Mouse (Mus musculus) hindbrain, embryonic 14.5 days (tissue): ENCODE measurements around the gene Sec14l1. TPM values are rescaled to one million over a fixed set of nuclear protein-coding genes. Genes with fewer than 3 reads are reported as not detected.
A peak's percentile ranks its signal among the peaks of the same experiment; 100 is the strongest.
"Not testable (repeated sequence)": the region's sequence is repeated elsewhere in the genome, so short reads cannot be mapped to it uniquely, and the experiment has no call there.

Experiments used
- ATAC-seq: fragments of 200-750 bp; cut with Nextera tagmentation; 2 replicates; pipeline ENCODE4 v1.8.0; 2017; ENCODE audit warnings: moderate number of reproducible peaks, mild to moderate bottlenecking, moderate TSS enrichment, moderate library complexity; ENCODE audit not compliant: low FRiP score
- DNase-seq: peaks from one replicate; pipeline ENCODE4 v3.0.0-alpha.2; 2015; ENCODE audit warnings: low spot score
- H3K27ac ChIP-seq: fragments of 300-500 bp; sonication (generic); 2 replicates; pipeline ENCODE4 v1.5.1; 2014; ENCODE audit warnings: mild to moderate bottlenecking, moderate library complexity
- H3K27me3 ChIP-seq: fragments of 300-500 bp; sonication (generic); 2 replicates; pipeline ENCODE4 v1.6.1; 2014; ENCODE audit warnings: mild to moderate bottlenecking, low read length, mixed read lengths; ENCODE audit not compliant: control insufficient read depth, insufficient read depth
- H3K36me3 ChIP-seq: fragments of 300-500 bp; sonication (generic); replicated peaks from 2 replicates; pipeline ENCODE4 v1.6.1; 2014; ENCODE audit not compliant: control insufficient read depth, insufficient read depth
- H3K4me1 ChIP-seq: fragments of 300-500 bp; sonication (generic); replicated peaks from 2 replicates; pipeline ENCODE4 v1.6.1; 2014; ENCODE audit warnings: antibody characterized with exemption, low read length, mixed read lengths; ENCODE audit not compliant: control insufficient read depth, insufficient read depth
- H3K4me2 ChIP-seq: fragments of 300-500 bp; sonication (generic); replicated peaks from 2 replicates; pipeline ENCODE4 v1.6.1; 2014; ENCODE audit warnings: mild to moderate bottlenecking, moderate library complexity
- H3K4me3 ChIP-seq: fragments of 300-500 bp; sonication (generic); replicated peaks from 2 replicates; pipeline ENCODE4 v1.5.1; 2014; ENCODE audit warnings: mild to moderate bottlenecking, low read length
- H3K9ac ChIP-seq: fragments of 300-500 bp; sonication (generic); 2 replicates; pipeline ENCODE4 v1.6.1; 2014
- H3K9me3 ChIP-seq: fragments of 300-500 bp; sonication (generic); 2 replicates; pipeline ENCODE4 v1.6.1; 2016; ENCODE audit warnings: low read length; ENCODE audit not compliant: control insufficient read depth
- WGBS: fragments of 180-500 bp; shearing (Covaris S2); extraction: QIAGEN DNeasy Blood & Tissue Kit; methylation state at CpG from one replicate; pipeline ENCODE4 v1.1.7; 2014; 5-methylcytosine and 5-hydroxymethylcytosine counted together
- polyA plus RNA-seq: library from polyadenylated mRNA; unstranded; fragments of >200 nt; fragmentation: Nextera tagmentation; extraction: Ambion mirVana; gene quantifications from 2 replicates; pipeline ENCODE4 v1.2.1, GENCODE M21; 2014

Sec14l1 gene
- 41.2 and 41.9 TPM in 2 replicates for polyA plus RNA-seq

DNA sequence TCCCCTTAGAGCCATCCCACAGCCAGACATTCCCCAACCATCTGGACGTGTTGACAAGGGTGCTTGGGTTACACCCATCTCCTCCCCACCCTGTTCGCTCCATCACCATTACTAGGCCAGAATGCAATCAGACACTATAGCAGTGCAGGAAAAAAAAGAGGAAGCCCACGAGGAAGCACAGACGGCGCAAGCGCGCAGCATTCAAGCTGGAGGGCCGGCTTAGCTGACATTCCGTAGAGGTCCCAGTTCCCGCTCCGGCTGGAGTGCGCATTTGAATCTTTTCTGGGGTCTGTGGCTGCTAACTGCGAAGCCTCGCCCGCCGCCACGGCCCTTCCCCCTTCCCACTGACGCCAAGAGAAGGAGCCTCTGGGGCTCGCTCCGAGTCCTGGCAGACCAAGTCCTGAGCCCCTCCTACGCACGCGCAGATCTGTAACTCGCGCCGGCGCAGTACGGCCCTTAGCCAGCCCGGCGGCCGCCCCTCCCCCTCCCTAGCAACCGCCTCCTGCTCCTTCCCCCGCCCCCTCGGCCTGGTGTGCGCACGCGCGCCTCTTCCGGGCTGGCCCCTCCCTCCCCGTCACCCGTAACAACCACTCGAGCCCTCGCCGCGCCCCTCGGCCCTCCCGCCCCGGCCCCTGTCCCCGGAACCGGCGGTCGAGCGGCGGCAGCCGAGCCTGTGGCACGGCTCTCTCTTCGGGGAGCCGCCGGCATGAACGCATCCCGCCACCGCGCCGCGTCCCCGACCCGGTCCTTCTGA, at the start of gene Sec14l1:
TSS of gene Sec14l1 (plus strand) at position 577 of the 754 bp plus-strand sequence.
- Histone ChIP-seq H3K9me3 (no peaks in the 10 kb centered on the region), H3K4me1 (peaks cover 39% of the 10 kb centered on the region), H3K9ac (peak within 1 kb of the TSS; percentile 89), H3K4me3 (peak within 1 kb of the TSS; percentile 91), H3K36me3 (peaks cover 4% of the 10 kb centered on the region; the same call in 1 of the 2 replicates), H3K4me2 (peak within 1 kb of the TSS; percentile 75), H3K27me3 (no peaks in the 10 kb centered on the region), H3K27ac (peak within 1 kb of the TSS; percentile 95)
- peak; percentile 96 for ATAC-seq
- under 1% methylated on average over 64 of the region's 67 CpGs for WGBS
- peak; percentile 98 for DNase-seq

DNA sequence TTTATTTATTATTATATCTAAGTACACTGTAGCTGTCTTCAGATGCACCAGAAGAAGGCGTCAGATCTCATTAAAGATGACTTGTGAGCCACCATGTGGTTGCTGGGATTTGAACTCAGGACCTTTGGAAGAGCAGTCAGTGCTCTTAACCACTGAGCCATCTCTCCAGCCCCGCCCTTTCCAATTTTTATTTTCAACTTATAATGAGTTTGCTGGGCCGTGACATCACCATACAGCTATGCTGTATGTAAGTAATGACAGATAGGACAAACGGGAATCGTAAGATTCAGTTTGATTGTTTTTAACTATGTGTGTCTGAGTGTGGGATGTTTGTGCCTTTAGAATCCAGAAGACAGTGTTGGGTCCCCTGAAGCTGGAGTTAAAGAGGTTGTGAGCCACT, 49.4 kb upstream of the Sec14l1 start:
- not testable (repeated sequence) for H3K36me3 ChIP-seq, H3K4me3 ChIP-seq, H3K9me3 ChIP-seq, H3K27me3 ChIP-seq, H3K4me2 ChIP-seq, ATAC-seq, DNase-seq, H3K27ac ChIP-seq, H3K9ac ChIP-seq, H3K4me1 ChIP-seq
- WGBS: 91% methylated on average over 5 of the region's 5 CpGs

DNA sequence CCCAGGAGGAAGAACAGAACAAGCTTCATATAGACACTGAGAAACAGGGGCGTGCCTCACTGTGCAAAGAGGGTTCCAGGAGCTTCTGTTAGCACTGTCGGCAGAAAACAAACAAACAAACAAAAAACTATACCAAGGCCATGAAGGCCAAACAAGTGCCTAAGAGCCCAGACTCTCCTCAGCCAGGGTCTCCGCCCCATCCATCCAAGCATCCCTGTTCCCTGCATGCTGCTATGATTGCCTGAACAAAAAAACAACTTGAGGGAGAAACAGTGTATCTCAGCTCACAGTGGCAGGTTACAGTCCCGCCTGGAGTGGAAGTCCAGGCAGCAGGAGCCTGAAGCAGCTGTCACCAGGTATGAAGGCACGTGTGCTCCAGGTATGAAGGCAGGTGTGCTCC, 48.2 kb upstream of the Sec14l1 start:
- Histone ChIP-seq H3K9ac (no peak overlapping the region), H3K4me3 (no peak overlapping the region), H3K4me2 (no peak overlapping the region), H3K36me3 (no peaks in the 10 kb centered on the region), H3K27me3 (0 out of 2 replicates have a peak, but pooled peaks cover 3% of the 10 kb centered on the region), H3K4me1 (0 out of 2 replicates have a peak, but pooled peaks cover 6% of the 10 kb centered on the region), H3K27ac (no peak overlapping the region), H3K9me3 (no peaks in the 10 kb centered on the region)
- DNase-seq (no peak), ATAC-seq (no peak)
- 74% methylated on average over 5 of the region's 5 CpGs for WGBS

DNA sequence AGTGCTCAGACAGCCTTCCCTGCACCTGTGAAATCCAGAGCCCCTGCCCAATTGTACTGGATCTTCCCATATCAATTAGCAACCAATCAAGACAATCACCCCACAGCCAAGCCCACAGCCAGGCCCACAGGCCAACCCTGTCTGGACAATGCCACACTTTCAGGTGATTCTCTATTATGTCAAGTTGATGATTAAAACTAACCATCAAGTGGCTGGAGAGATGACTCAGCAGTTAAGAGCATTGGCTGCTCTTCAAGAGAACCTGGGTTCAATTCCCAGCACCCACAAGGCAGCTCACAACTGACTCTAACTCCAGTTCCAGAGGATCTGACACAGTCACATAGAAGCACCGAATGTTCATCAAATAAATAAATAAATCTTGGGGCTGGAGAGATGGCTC, 46.6 kb upstream of the Sec14l1 start:
- no peak for DNase-seq
- H3K9me3 ChIP-seq: no peaks in the 10 kb centered on the region
- H3K4me2 ChIP-seq: no peak overlapping the region
- H3K9ac ChIP-seq: no peak overlapping the region
- no peaks in the 10 kb centered on the region for H3K36me3 ChIP-seq
- no peak overlapping the region for H3K4me3 ChIP-seq
- 83% methylated on average over 1 of the region's 1 CpGs for WGBS
- H3K27me3 ChIP-seq: 0 out of 2 replicates have a peak, but pooled peaks cover 3% of the 10 kb centered on the region
- 0 out of 2 replicates have a peak, but pooled peaks cover under 1% of the 10 kb centered on the region for H3K4me1 ChIP-seq
- no peak for ATAC-seq
- no peak overlapping the region for H3K27ac ChIP-seq

DNA sequence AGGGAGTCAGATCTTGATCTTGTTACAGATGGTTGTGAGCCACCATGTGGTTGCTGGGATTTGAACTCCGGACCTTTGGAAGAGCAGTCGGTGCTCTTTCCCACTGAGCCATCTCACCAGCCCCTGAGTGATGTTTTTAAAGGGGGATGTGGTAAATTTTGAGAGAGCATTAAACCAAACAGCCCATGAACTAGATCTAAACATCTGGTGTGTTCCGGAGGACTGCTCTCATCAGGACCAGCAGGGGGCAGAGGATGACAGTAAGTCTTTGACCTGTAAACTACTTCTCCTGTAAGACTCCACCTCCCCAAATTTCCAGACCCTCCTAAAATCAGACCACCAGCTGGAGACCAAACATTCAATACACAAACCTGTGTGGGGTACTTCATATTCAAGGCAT, 45.9 kb upstream of the Sec14l1 start:
- Histone ChIP-seq H3K9ac (no peak overlapping the region), H3K27ac (no peak overlapping the region), H3K36me3 (no peaks in the 10 kb centered on the region), H3K4me2 (no peak overlapping the region), H3K27me3 (0 out of 2 replicates have a peak, but pooled peaks cover 3% of the 10 kb centered on the region), H3K4me3 (no peak overlapping the region), H3K4me1 (no peaks in the 10 kb centered on the region), H3K9me3 (no peaks in the 10 kb centered on the region)
- ATAC-seq (no peak), DNase-seq (no peak)
- 80% methylated on average over 3 of the region's 3 CpGs for WGBS

DNA sequence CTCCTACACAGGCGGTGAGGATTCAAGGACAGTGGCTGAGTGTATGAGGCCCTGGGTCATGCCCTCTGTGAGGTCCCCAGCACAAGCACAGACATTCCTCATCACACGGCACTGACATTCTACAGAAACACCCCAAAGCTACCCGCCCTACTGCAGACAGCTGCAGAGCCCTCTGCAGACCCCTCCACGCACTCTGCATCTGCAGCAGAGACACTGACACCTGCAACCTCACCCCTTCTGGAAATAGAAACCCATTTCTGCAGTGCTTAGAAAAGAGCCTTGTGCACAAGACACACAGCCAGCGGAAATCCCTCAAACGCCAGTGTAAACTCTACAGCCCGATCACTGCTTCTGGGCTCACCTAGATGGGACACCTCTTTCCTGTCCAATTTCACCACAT, 44.3 kb upstream of the Sec14l1 start:
- no peaks in the 10 kb centered on the region for H3K9me3 ChIP-seq
- no peak for ATAC-seq
- no peaks in the 10 kb centered on the region for H3K4me1 ChIP-seq
- WGBS: 84% methylated on average over 7 of the region's 7 CpGs
- H3K4me3 ChIP-seq: no peak overlapping the region
- H3K4me2 ChIP-seq: no peak overlapping the region
- H3K27me3 ChIP-seq: 0 out of 2 replicates have a peak, but pooled peaks cover 3% of the 10 kb centered on the region
- H3K27ac ChIP-seq: no peak overlapping the region
- DNase-seq: no peak
- no peaks in the 10 kb centered on the region for H3K36me3 ChIP-seq
- H3K9ac ChIP-seq: no peak overlapping the region

DNA sequence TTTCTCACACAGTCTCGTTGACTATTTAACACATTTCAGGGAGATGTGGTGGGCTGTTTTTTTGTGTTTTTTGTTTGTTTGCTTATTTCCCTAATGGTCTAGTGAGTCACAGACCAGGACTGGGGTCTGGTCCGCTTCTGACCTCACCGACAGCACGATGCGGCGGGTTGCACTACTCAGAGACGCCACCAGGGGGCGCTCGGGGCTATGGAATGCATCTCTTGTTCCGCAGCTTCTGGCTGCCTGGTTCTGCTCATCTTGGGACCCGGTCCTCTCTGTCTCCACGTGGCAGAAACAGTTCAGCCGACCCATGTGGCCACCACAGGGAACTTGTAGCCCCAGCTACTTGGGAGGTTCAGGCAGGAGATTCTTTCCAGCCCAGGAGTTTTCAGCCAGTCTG, 42.8 kb upstream of the Sec14l1 start:
- DNase-seq (peak; percentile 89), ATAC-seq (0 out of 2 replicates have a peak, but pooled peaks have one; percentile 51)
- Histone ChIP-seq H3K4me3 (no peak overlapping the region), H3K27ac (no peak overlapping the region), H3K9me3 (no peaks in the 10 kb centered on the region), H3K27me3 (0 out of 2 replicates have a peak, but pooled peaks cover 3% of the 10 kb centered on the region), H3K4me2 (no peak overlapping the region), H3K4me1 (peaks cover 5% of the 10 kb centered on the region), H3K9ac (no peak overlapping the region), H3K36me3 (no peaks in the 10 kb centered on the region)
- WGBS: 1% methylated on average over 13 of the region's 13 CpGs

DNA sequence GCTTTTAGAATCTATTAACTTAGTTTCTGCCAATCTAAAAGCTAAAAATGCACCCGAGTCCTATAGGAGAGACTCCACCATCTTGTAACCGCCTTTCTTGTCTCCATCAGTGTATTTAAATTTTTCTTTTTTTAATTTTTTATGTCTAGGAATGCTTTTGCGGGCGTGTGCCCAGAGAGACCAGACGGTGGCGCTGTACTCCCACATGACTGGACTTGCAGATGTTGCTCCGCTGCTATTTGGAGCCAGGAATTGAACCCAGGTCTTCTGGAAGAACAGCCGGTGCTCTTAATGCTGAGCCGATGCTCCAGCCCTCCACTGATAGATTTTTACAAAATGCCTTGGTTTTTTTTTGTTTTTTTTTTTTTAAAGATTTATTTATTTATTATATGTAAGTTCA, 41.5 kb upstream of the Sec14l1 start:
- Histone ChIP-seq H3K36me3 (peaks cover 3% of the 10 kb centered on the region), H3K9me3 (no peaks in the 10 kb centered on the region), H3K9ac (no peak overlapping the region), H3K4me1 (peaks cover 13% of the 10 kb centered on the region), H3K4me2 (no peak overlapping the region), H3K4me3 (no peak overlapping the region), H3K27ac (no peak overlapping the region), H3K27me3 (0 out of 2 replicates have a peak, but pooled peaks cover 3% of the 10 kb centered on the region)
- 96% methylated on average over 9 of the region's 9 CpGs for WGBS
- DNase-seq: no peak
- no peak for ATAC-seq

DNA sequence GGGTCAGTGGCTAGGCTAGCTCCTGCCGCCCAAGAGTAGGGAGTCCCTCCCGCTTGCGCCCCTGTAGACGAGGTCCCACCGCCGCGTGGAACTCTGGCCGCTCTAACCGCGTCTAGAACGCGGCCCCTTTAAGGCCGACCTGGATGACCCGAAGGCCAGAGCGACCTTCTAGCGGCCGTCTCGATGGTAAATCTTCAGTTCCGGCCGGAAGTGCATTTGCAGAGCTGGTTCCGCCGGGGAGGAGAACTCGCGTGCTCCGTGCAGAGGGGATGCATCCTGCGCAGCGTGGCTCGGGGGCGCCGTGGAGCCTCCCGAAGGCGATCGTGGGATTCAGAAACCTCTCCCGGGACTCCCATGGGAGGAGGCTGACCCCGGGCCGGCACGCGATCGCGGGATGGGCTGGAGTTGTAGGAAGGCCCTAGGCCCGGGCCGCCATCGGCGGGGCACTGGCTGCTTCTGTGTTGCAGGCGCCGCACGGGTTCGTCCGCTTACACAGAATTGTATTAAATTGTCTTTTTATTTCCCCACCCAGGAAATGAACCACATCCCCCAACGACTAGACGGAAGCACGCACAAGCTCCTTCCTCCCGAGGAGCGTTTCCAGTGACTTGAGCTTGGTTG, 38.3 kb upstream of the Sec14l1 start:
- peak; percentile 83 for DNase-seq
- H3K9ac ChIP-seq: peak overlapping the region; percentile 96
- WGBS: under 1% methylated on average over 54 of the region's 54 CpGs

More for the DNA sequence above, 38.3 kb upstream of the Sec14l1 start:
- Histone ChIP-seq H3K4me1 (peaks cover 13% of the 10 kb centered on the region), H3K27ac (peak overlapping the region; percentile 80), H3K9me3 (no peaks in the 10 kb centered on the region), H3K4me2 (peak overlapping the region; percentile 94), H3K27me3 (0 out of 2 replicates have a peak, but pooled peaks cover under 1% of the 10 kb centered on the region), H3K36me3 (peaks cover 30% of the 10 kb centered on the region), H3K4me3 (peak overlapping the region; percentile 92)
- ATAC-seq: peak; percentile 81
